Mouse (Mus musculus): Measurements from ENCODE around the gene Rapgef4. TPM values are rescaled to one million over a fixed set of nuclear protein-coding genes. Genes with fewer than 3 reads are reported as not detected.

Rapgef4 gene
- polyA plus RNA-seq, 1 experiment from 2014 or later: 4.8 TPM

DNA sequence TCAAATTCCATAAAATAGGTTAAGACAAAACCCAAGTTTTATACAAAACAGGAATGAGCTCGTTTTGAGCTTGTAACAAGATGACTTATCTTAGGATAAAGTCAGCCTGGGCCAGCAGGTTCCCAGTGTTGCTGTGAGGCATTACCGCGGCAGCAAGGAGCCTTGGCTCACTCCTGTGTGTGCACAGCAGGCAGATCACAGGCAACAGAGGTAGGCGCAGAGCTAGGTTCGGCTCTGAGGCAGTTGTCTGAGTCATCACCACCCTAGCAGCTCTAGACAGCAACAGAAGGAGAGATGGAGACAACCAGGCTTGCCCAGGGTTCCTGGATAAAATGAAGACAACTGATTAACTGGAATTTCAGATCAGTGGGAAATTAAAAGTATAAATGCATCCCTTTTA is 35.0 kb downstream of the Rapgef4 start:
- Histone ChIP-seq H3K4me3 (no peak overlapping the region), H3K4me2 (replicated peaks) (no peak overlapping the region), H3K9ac (replicated peaks) (no peak overlapping the region), H3K9me3 (no peaks in the 10 kb centered on the region), H3K27me3 (no peaks in the 10 kb centered on the region), H3K4me1 (no peaks in the 10 kb centered on the region), H3K36me3 (no peaks in the 10 kb centered on the region), H3K27ac (replicated peaks) (no peak overlapping the region)
- WGBS: 46% methylated on average over 5 of the region's 5 CpGs
- ATAC-seq (ENCODE audit: low FRiP score, low read depth): no peak

DNA sequence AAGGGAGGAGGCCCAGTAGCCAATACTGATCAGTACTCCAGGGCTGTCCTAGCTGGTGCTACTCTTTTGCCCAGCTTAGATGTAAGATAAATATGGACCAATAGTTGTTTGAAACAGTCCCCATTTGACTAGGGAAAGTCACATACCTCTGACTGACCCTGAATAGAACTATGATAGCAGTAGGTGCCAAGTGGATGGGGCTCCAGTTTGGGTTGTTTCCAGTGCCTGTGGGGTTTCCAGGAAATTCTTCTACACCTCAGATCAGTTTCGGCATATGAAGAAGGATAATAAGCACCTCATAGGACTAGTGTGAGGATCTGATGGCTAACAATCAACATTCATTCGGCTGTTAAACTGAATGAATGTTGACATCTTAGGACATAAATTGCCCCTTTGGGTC is 36.1 kb downstream of the Rapgef4 start:
- Histone ChIP-seq H3K9me3 (no peaks in the 10 kb centered on the region), H3K4me1 (peaks cover 4% of the 10 kb centered on the region; the same call in 1 of the 2 replicates), H3K27me3 (no peaks in the 10 kb centered on the region), H3K36me3 (no peaks in the 10 kb centered on the region), H3K4me3 (no peak overlapping the region), H3K4me2 (replicated peaks) (no peak overlapping the region), H3K9ac (replicated peaks) (no peak overlapping the region), H3K27ac (replicated peaks) (no peak overlapping the region)
- no peak for ATAC-seq (ENCODE audit: low FRiP score, low read depth)
- 90% methylated on average over 2 of the region's 2 CpGs for WGBS

DNA sequence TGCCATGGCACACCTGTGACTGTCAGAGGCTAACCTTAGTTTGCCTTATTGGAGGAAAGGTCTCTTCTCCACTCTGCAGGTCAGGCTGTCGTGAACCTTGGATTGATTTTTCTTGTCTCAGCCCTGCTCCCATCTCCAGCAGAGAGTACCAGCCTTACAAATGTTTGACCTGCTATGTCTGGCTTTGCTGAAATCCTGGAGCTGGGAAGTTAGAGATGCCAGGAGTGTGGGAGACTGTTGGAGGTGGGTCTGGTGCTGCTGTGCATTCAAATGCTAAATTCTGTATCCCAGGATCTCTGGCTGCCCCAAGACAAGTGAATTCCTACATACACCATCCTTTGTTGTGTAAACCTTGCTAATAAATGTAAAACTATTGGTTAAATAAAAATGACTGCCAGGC is 37.7 kb downstream of the Rapgef4 start:
- no peak overlapping the region for H3K4me3 ChIP-seq
- no peak for ATAC-seq (ENCODE audit: low FRiP score, low read depth)
- 0 out of 2 replicates have a peak, but pooled peaks cover 2% of the 10 kb centered on the region for H3K9me3 ChIP-seq
- H3K27me3 ChIP-seq: no peaks in the 10 kb centered on the region
- H3K27ac ChIP-seq (replicated peaks): no peak overlapping the region
- H3K4me1 ChIP-seq: peaks cover 4% of the 10 kb centered on the region; the same call in 1 of the 2 replicates
- H3K36me3 ChIP-seq: no peaks in the 10 kb centered on the region
- H3K4me2 ChIP-seq (replicated peaks): no peak overlapping the region
- no peak overlapping the region for H3K9ac ChIP-seq (replicated peaks)
- 68% methylated on average over 1 of the region's 1 CpGs for WGBS

DNA sequence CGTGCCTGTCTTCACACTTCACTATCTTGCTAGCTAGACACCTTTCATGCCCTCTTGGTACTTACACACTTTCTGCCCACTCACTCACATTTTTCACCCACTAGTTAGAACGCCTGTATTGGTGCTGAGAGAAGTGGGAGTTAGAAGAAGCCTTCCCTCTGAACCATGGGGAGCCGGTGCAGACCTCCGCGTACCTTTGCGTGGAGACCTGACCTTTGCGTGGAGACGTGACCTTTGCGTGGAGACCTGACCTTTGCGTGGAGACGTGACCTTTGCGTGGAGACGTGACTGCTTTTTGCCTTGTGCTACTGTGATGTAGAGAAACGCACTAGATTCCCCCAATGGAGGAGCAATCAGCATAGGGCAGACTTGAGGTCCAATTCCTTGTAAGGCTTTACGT is 39.7 kb downstream of the Rapgef4 start:
- ATAC-seq (ENCODE audit: low FRiP score, low read depth): no peak
- Histone ChIP-seq H3K4me1 (peaks cover 4% of the 10 kb centered on the region; the same call in 1 of the 2 replicates), H3K9me3 (0 out of 2 replicates have a peak, but pooled peaks cover 3% of the 10 kb centered on the region), H3K4me3 (no peak overlapping the region), H3K27me3 (no peaks in the 10 kb centered on the region), H3K36me3 (no peaks in the 10 kb centered on the region), H3K9ac (replicated peaks) (no peak overlapping the region), H3K4me2 (replicated peaks) (no peak overlapping the region), H3K27ac (replicated peaks) (no peak overlapping the region)
- WGBS: 95% methylated on average over 15 of the region's 15 CpGs

DNA sequence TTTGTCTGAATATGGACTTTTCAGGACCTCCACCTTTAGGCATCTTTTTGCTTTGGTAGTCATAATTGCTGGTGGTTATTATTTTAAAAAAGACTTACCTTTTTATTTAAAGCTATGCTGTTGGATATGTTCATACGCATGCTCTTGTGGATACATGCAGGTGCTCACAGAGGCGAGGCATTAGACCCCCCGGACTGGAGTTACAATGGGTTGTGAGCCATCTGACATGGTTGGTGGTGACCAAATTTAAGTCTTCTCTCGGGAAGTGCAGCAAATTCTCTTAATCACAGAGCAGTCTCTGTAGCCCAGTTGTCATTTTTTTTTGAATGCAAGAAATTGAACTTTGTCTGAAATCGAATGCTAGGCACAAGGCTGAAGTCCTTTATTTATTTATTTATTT is 40.4 kb downstream of the Rapgef4 start:
- Histone ChIP-seq H3K4me3 (no peak overlapping the region), H3K4me1 (peaks cover 4% of the 10 kb centered on the region; the same call in 1 of the 2 replicates), H3K36me3 (no peaks in the 10 kb centered on the region), H3K4me2 (replicated peaks) (no peak overlapping the region), H3K27me3 (no peaks in the 10 kb centered on the region), H3K9ac (replicated peaks) (no peak overlapping the region), H3K9me3 (0 out of 2 replicates have a peak, but pooled peaks cover 3% of the 10 kb centered on the region), H3K27ac (replicated peaks) (no peak overlapping the region)
- WGBS: 86% methylated on average over 5 of the region's 5 CpGs
- ATAC-seq (ENCODE audit: low FRiP score, low read depth): no peak

DNA sequence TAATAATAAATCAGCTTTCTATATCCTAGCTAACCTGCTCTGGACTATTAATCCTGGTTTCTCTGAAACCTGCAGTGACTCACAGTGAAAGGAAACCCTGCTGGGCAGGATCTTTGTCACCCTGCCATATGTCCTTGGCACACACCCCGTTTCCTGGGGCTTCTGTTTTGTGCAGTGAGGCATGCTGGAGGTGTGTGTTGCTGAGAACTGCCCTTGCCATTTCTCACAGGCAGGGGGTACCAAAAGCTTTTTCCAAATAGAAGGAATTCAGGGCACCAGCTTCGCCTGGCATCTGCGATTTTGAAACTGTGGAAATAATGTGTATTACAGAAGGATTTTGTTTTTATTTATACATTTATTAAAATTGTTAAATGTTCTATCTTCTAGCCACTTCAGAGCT is 40.8 kb downstream of the Rapgef4 start:
- Histone ChIP-seq H3K27ac (replicated peaks) (no peak overlapping the region), H3K9ac (replicated peaks) (no peak overlapping the region), H3K9me3 (0 out of 2 replicates have a peak, but pooled peaks cover 3% of the 10 kb centered on the region), H3K4me3 (no peak overlapping the region), H3K4me1 (peaks cover 4% of the 10 kb centered on the region; the same call in 1 of the 2 replicates), H3K27me3 (no peaks in the 10 kb centered on the region), H3K36me3 (no peaks in the 10 kb centered on the region), H3K4me2 (replicated peaks) (no peak overlapping the region)
- no peak for ATAC-seq (ENCODE audit: low FRiP score, low read depth)
- WGBS: 60% methylated on average over 3 of the region's 3 CpGs

DNA sequence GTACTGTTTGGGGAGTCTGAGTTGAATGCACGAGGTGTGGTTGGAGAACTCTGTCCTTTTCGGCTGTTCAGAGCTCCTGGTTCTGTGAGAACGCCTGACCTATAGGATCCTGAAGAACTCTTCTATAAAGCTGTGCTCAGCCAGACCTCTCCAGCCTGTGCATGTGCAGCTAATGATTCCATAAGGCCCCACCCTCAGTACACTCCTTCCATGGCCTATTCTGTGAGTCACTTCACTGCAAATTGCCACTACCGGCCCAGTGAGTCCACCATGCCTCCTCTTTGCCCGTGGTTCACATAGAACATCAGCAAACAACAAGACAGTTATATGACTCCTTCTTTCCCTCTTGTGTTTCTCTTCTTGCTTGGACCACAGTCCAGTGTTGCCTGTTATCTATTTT is 42.8 kb downstream of the Rapgef4 start:
- no peaks in the 10 kb centered on the region for H3K36me3 ChIP-seq
- H3K27ac ChIP-seq (replicated peaks): no peak overlapping the region
- H3K27me3 ChIP-seq: no peaks in the 10 kb centered on the region
- ATAC-seq (ENCODE audit: low FRiP score, low read depth): no peak
- 95% methylated on average over 5 of the region's 5 CpGs for WGBS
- peaks cover 4% of the 10 kb centered on the region; the same call in 1 of the 2 replicates for H3K4me1 ChIP-seq
- H3K4me3 ChIP-seq: no peak overlapping the region
- H3K4me2 ChIP-seq (replicated peaks): no peak overlapping the region
- H3K9ac ChIP-seq (replicated peaks): no peak overlapping the region
- H3K9me3 ChIP-seq: 0 out of 2 replicates have a peak, but pooled peaks cover 3% of the 10 kb centered on the region

DNA sequence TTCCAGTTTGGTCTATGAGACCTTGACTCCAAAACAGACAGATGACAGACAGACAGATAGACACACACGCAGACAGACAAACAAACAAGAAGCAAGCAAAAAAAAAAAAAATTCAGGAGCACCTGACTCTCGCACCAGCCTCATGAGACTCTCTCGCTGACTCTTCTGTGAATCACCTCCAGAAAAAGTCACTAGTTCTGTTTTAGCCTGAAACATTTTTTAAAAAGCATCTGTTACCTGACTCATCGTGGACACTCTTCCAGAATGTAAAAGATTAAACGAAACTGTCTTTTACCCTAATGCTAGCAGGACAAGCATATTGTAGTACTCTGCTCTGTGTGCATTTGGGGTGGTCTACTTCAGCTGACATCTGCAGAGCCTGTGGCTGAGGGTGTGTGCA is 44.6 kb downstream of the Rapgef4 start:
- H3K9ac ChIP-seq (replicated peaks): no peak overlapping the region
- H3K4me3 ChIP-seq: no peak overlapping the region
- WGBS: 88% methylated on average over 5 of the region's 5 CpGs
- H3K27me3 ChIP-seq: no peaks in the 10 kb centered on the region
- H3K27ac ChIP-seq (replicated peaks): no peak overlapping the region
- ATAC-seq (ENCODE audit: low FRiP score, low read depth): no peak
- peaks cover 4% of the 10 kb centered on the region; the same call in 1 of the 2 replicates for H3K4me1 ChIP-seq
- 0 out of 2 replicates have a peak, but pooled peaks cover 3% of the 10 kb centered on the region for H3K9me3 ChIP-seq
- H3K4me2 ChIP-seq (replicated peaks): no peak overlapping the region
- H3K36me3 ChIP-seq: no peaks in the 10 kb centered on the region

DNA sequence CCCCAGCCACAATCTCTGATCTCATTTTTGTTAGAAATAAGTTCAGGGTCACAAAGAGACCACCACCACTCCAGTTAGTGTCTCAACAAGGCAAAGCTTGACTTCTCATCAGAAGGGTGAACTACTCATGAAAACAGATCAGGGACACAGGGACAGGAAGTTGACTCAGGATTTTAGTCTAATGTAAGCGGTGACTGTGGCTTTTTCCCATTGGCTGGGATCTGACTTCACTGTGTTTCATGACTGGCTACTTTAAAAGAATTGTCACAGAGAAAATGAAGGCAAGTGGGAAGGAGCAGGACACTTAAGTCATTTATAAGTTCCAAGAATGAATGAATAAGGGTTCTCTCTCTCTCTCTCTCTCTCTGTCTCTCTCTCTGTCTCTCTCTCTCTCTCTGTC is 45.5 kb downstream of the Rapgef4 start:
- 89% methylated on average over 1 of the region's 1 CpGs for WGBS
- no peak overlapping the region for H3K4me3 ChIP-seq
- no peaks in the 10 kb centered on the region for H3K36me3 ChIP-seq
- H3K4me2 ChIP-seq (replicated peaks): no peak overlapping the region
- H3K4me1 ChIP-seq: peaks cover 4% of the 10 kb centered on the region; the same call in 1 of the 2 replicates
- 0 out of 2 replicates have a peak, but pooled peaks cover 3% of the 10 kb centered on the region for H3K9me3 ChIP-seq
- no peaks in the 10 kb centered on the region for H3K27me3 ChIP-seq
- ATAC-seq (ENCODE audit: low FRiP score, low read depth): no peak
- H3K27ac ChIP-seq (replicated peaks): no peak overlapping the region
- H3K9ac ChIP-seq (replicated peaks): no peak overlapping the region

DNA sequence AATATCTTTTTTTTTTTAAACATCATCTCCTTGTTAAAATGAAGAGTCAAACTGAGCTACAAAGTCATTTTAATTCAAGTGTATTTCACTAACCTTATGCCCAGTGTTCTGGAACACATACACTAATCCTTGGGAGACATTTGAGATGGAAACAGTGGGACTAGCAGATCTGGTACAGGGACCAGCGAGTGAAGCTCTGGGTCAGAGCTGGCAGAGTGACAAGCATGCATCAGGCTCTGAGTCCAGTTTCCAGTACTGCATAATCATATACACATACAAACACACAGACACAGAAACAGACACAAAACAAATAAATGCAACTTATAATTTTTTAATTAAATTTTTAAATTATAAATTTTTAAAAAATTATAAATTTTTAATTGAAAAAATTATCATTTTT is 48.0 kb downstream of the Rapgef4 start:
- Histone ChIP-seq H3K27me3 (no peaks in the 10 kb centered on the region), H3K9ac (replicated peaks) (no peak overlapping the region), H3K4me2 (replicated peaks) (no peak overlapping the region), H3K4me1 (no peaks in the 10 kb centered on the region), H3K9me3 (no peaks in the 10 kb centered on the region), H3K27ac (replicated peaks) (no peak overlapping the region), H3K36me3 (no peaks in the 10 kb centered on the region), H3K4me3 (no peak overlapping the region)
- ATAC-seq (ENCODE audit: low FRiP score, low read depth): no peak
- 97% methylated on average over 1 of the region's 1 CpGs for WGBS

DNA sequence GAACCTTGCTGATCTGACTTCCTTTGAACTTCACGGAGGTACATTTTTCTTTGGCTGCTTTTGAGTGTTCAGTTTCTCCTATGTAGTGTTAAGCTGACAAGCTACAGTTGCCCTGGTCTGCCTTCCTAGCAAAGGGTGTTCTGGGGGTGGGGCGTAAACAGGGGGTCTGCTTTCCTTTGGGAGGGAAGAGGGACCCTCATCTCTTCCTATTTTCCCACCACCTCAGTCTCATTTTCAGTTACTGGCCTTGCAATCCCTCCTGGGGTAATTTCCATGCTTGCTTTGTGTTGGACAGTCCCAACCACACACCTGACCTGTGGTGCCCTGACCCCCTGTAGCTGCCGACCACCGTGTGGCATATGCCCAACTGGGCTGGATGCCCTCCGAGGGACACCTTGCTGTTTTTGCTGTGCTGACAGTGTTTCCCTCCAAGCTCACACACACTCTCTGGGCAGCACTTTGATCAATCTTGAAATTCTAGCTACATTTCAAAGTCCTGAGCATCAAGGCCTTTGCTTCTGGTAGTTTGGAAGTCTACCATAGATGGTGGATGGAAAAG is 48.6 kb downstream of the Rapgef4 start:
- Histone ChIP-seq H3K4me3 (no peak overlapping the region), H3K9ac (replicated peaks) (no peak overlapping the region), H3K4me1 (no peaks in the 10 kb centered on the region), H3K36me3 (no peaks in the 10 kb centered on the region), H3K27me3 (no peaks in the 10 kb centered on the region), H3K9me3 (no peaks in the 10 kb centered on the region), H3K4me2 (replicated peaks) (no peak overlapping the region), H3K27ac (replicated peaks) (no peak overlapping the region)
- WGBS: 85% methylated on average over 5 of the region's 5 CpGs
- ATAC-seq (ENCODE audit: low FRiP score, low read depth): no peak

DNA sequence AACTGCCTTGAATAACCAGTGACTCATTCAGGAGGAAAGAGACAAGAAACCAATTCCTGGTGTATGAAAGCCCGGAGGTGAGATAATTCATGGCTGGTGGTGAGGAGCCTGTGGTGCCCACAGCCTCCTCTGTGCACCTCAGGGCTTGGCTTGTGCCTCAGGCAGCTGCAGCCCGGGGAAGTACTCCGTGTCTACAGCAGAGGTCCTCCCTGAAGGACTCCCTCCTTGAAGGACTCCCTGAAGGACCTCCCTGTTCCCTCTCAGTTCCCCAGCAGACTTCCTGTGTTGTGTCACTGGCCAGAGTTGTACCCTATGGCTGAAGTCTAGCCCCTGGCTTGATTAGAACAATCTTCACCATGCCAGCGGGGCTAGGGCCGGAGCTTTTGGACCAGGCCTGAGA is 50.7 kb downstream of the Rapgef4 start:
- 85% methylated on average over 5 of the region's 5 CpGs for WGBS
- no peak overlapping the region for H3K9ac ChIP-seq (replicated peaks)
- peaks cover 2% of the 10 kb centered on the region; the same call in 1 of the 2 replicates for H3K27me3 ChIP-seq
- no peak for ATAC-seq (ENCODE audit: low FRiP score, low read depth)
- H3K27ac ChIP-seq (replicated peaks): no peak overlapping the region
- H3K4me2 ChIP-seq (replicated peaks): no peak overlapping the region
- H3K36me3 ChIP-seq: no peaks in the 10 kb centered on the region
- no peaks in the 10 kb centered on the region for H3K9me3 ChIP-seq
- no peaks in the 10 kb centered on the region for H3K4me1 ChIP-seq
- no peak overlapping the region for H3K4me3 ChIP-seq

DNA sequence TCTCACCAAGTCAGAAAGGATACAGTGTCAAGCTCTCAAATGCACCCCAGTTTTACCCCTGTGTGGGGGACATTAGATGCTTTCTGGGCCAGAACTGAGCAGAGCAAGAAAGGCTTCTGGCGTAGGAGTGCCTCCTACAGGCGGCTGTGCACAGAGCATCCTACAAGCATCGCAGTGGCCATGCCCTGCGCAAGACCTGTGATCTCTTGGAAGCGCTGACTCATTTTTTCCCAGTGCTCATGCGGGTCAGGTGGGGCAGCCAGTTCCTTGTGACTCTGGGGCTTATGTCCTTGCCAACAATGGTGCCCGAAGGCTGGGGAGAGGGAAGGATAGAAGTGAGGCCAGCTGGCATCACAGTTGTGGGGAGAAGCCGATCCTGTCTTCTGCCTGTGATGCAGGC is 54.6 kb downstream of the Rapgef4 start:
- WGBS: 47% methylated on average over 8 of the region's 8 CpGs
- no peaks in the 10 kb centered on the region for H3K9me3 ChIP-seq
- no peaks in the 10 kb centered on the region for H3K36me3 ChIP-seq
- ATAC-seq (ENCODE audit: low FRiP score, low read depth): no peak
- peaks cover 12% of the 10 kb centered on the region for H3K4me1 ChIP-seq
- H3K4me3 ChIP-seq: no peak overlapping the region
- peaks cover 10% of the 10 kb centered on the region for H3K27me3 ChIP-seq
- no peak overlapping the region for H3K9ac ChIP-seq (replicated peaks)
- H3K4me2 ChIP-seq (replicated peaks): no peak overlapping the region
- H3K27ac ChIP-seq (replicated peaks): no peak overlapping the region

Measured in midbrain, embryonic 12.5 days (tissue).